Mouse (Mus musculus): ENCODE measurements at regions not wholly inside any gene's neighbourhood (a gene's known extent, or its start where the extent isn't known, plus 50 kb on each side); places are given as distances from the start of the nearest gene placed in this dataset.

DNA sequence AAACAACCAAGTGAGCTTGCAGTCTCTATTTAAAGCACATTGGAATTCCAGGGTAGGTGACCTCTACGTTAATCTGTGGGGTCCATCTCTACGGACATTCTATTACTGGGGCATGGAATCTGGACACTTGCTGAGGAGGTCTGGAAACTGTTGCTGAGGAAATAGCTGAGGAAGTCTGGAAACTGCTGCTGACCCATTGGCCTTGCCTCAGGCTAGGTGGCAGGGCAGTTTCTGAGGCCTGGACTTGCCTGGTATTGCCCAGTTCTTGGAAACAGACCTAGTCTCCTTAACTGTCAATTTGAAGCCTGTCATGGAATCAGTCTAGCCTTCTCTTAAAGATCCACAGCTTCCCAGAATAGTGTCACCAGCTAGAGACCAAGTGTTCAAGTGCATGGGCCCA, 51.7 kb upstream of the Eif4g2 start:
- DNase-seq (ENCODE audit: low spot score), result no peak
